Mouse (Mus musculus) gastrocnemius, adult 2 months (tissue): ENCODE data around the gene Nxnl1. TPM values are rescaled to one million over a fixed set of nuclear protein-coding genes. Genes with fewer than 3 reads are reported as not detected.

Experiments
- DNase-seq: peaks from one replicate; pipeline ENCODE4 v3.0.0; 2022
- H3K27ac ChIP-seq: fragments of 200-600 bp; 2 replicates; pipeline ENCODE4 v1.8.1; 2022; ENCODE audit warnings: mild to moderate bottlenecking
- H3K4me3 ChIP-seq: fragments of 200-600 bp; 2 replicates; pipeline ENCODE4 v1.8.1; 2022; ENCODE audit warnings: mild to moderate bottlenecking, moderate library complexity
- CTCF ChIP-seq: fragments of 200-600 bp; IDR thresholded peaks from 2 replicates; pipeline ENCODE4 v1.8.1; 2022; ENCODE audit warnings: antibody characterized with exemption, mild to moderate bottlenecking, moderate library complexity
- intact Hi-C: fragments of 180-260 bp; cut with DNase I; formaldehyde crosslinking; loops from one replicate; pipeline ENCODE4 v1.15.1; 2025
- total RNA-seq, 2 experiments: library from RNA; stranded (reverse); gene quantifications; 2 replicates each; pipeline ENCODE4 v1.2.3; 2021

The Nxnl1 gene
- total RNA-seq, 2 experiments from 2014 or later, result not detected

- intact Hi-C loops, result loop anchor here (1.0 kb wide), 1 partner anchor 36 kb away; no protein-coding TSS in a partner anchor
- no peak for TF ChIP-seq CTCF
- DNase-seq, result no peak
- no peak overlapping the region for H3K4me3 ChIP-seq
- H3K27ac ChIP-seq, result no peak overlapping the region
Observed at GRCm38 (mm10) chr8:71560765-71561164, 5.6 kb downstream of the Nxnl1 start.

DNA sequence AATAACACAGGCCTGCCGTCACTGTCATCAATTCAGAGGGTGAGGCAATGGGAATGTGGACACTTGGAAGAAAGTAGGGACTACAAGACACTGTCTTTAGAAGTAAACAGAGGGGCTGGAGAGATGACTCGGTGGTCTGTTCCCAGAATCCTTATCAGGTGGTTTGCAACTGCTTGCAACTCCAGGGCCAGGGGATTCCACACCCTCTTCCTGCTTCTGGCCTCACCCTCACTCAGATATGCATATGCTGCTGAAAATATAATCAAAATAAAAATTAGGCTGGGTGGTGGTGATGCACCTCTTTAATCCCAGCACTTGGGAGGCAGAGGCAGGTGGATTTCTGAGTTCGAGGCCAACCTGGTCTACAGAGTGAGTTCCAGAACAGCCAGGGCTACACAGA is 6.3 kb downstream of the Nxnl1 start:
- H3K4me3 ChIP-seq, result no peak overlapping the region
- H3K27ac ChIP-seq, result no peak overlapping the region
- no peak for DNase-seq
- TF ChIP-seq CTCF, result no peak
- intact Hi-C loops, result no loop called here

- intact Hi-C loops, result no loop called here
- H3K4me3 ChIP-seq, result peak overlapping the region; percentile 67
- no peak for TF ChIP-seq CTCF
- peak; percentile 59 for DNase-seq
- no peak overlapping the region for H3K27ac ChIP-seq
Observed at GRCm38 (mm10) chr8:71558958-71559690, 7.3 kb downstream of the Nxnl1 start.

DNA sequence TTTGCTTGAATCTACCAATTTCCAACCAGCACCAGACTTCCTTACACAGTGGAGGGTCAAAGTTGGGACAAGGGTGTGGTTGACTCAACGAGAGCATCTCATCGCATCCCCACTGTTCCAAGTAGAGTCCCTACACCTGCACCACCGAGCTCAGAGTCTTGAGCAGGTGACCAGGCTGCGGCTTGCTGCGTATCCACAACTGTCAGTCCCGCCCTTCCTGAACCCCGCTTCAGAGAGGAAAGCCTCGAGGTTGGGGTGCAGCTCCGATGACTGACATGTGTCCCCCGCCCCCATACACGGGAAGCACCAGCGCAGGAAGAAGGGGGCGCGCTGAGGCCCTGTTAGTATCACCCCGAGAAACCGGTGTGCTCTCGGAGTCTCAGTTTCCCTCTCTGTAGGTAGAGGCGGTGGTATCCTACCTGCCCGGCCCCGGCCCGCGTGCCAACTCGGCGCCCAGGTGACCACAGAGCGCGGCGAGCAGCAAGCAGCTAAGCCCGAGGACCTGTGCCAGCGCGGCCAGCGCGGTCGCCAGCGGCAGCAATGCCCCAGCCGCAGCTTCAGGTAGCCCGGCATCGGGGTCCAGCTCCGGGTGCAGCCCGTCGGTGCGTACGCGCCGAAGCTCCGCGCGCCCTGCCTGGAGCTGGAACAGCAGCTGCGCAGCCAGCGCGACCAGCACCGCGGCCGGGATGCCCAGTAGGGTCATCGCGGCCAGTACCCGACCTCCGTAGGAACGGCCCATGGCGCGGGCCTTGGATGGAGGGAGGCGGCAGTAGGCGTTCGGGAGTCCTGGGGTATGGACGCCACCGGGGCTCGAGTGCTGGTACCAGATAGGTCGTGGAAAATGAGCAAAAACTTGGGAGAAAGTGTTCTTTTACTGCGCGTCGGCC is 8.1 kb downstream of the Nxnl1 start, which contains the start of gene Tmem221:
Gene Tmem221 (minus strand): TSS at position 801 of the 887 bp plus-strand sequence.
- 0 out of 2 replicates have a peak within 1 kb of the TSS, but pooled peaks have one; percentile 28 for H3K27ac ChIP-seq
- TF ChIP-seq CTCF, result no peak
- intact Hi-C loops, result no loop called here
- H3K4me3 ChIP-seq, result peak within 1 kb of the TSS; percentile 67
- DNase-seq, result no peak

DNA sequence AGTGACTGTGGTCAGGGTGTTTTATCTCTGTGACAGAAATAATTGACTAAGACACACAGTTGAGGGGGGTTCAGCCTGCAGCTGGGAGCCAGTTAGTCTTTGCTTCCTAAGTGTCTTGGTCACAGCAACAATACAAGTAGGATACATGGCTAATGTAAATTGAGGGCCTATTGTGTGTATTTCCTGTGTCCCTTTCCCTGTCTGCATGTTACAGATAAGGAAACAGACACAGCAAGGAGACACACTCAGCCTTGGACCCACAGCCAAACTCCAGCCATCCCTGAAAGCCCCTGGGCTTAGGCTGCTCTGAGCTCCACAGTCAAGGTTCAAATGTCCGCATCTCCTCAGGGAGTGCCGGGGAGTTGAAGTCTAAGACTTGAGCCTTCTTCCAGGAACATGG is 11.8 kb downstream of the Nxnl1 start:
- Histone ChIP-seq H3K27ac (no peak overlapping the region), H3K4me3 (no peak overlapping the region)
- intact Hi-C loops, result no loop called here
- DNase-seq, result no peak
- no peak for TF ChIP-seq CTCF

- no peak overlapping the region for H3K27ac ChIP-seq
Observed at GRCm38 (mm10) chr8:71554001-71554400, 12.4 kb downstream of the Nxnl1 start.

DNA sequence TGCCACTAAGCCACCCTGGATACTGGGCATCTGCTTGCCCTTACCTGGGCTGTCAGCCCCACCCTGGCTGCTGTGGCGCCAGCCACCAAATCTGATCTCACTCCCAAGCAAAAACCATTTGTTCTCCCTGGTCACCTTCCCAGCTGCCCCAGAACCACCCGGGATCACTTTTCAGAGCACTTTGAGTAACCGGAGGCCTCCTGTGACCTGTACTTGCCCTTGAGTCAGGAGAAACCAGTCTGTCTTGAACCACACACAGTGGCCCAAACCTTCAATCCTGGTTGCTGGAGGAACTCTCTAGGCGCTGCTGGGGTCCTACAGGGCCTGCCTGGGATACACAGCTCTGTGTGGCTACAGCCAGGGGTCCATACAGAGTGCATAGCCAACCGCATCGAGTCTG is 13.6 kb downstream of the Nxnl1 start:
- no peak for TF ChIP-seq CTCF
- Histone ChIP-seq H3K27ac (no peak overlapping the region), H3K4me3 (no peak overlapping the region)
- DNase-seq, result no peak
- intact Hi-C loops, result no loop called here

More at GRCm38 (mm10) chr8:71554001-71554400, 12.4 kb downstream of the Nxnl1 start:
- H3K4me3 ChIP-seq, result no peak overlapping the region
- TF ChIP-seq CTCF, result no peak
- DNase-seq, result no peak
- intact Hi-C loops, result no loop called here

DNA sequence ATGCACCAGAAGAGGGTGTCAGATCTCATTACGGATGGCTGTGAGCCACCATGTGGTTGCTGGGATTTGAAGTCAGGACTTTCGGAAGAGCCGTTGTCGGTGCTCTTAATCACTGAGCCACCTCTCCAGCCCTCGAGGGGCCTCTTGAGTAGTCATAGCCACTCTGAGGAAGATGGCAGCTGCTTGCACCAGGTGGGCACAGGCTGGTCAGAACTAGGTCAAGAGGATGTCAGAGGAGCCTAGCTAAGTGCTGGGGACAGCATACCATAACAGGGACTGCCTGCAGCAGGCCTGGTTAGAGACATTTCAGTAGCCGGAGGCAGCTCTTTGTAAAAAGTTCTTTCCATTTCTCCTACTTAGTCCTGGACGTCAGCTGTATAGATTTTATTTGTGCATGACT is 15.6 kb downstream of the Nxnl1 start:
- DNase-seq, result no peak
- intact Hi-C loops, result no loop called here
- no peak overlapping the region for H3K27ac ChIP-seq
- TF ChIP-seq CTCF, result no peak
- H3K4me3 ChIP-seq, result no peak overlapping the region

DNA sequence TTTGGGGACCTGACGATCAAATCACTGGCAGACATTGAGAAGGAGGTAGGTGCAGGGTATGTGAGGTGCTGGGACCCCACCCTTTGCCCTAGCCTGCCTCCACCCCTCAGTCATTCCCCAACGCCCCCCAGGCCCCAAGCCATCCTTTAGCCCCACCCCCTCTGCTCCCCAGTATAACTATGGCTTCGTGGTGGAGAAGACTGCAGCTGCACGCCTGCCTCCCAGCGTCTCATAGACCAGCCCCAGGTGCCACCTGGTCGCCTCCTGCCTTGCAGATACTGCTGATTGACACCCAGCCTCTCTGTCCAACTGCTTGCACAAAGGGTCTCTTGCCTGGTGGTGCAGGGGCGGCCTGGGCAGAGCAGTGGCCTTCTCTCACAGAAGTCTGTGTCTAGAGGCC is 18.8 kb downstream of the Nxnl1 start:
- intact Hi-C loops, result no loop called here
- no peak for TF ChIP-seq CTCF
- DNase-seq, result no peak
- Histone ChIP-seq H3K27ac (no peak overlapping the region), H3K4me3 (no peak overlapping the region)

- H3K4me3 ChIP-seq, result no peak overlapping the region
- DNase-seq, result no peak
- intact Hi-C loops, result no loop called here
- TF ChIP-seq CTCF, result no peak
- no peak overlapping the region for H3K27ac ChIP-seq
Observed at GRCm38 (mm10) chr8:71545053-71545452, 21.3 kb downstream of the Nxnl1 start.

GRCm38 (mm10) chr8:71543755-71544154 is 22.6 kb downstream of the Nxnl1 start:
- intact Hi-C loops, result no loop called here
- no peak for TF ChIP-seq CTCF
- H3K4me3 ChIP-seq, result peak overlapping the region; percentile 98
- no peak for DNase-seq
- H3K27ac ChIP-seq, result no peak overlapping the region

- intact Hi-C loops, result no loop called here
- peak; percentile 97 for DNase-seq
- TF ChIP-seq CTCF, result no peak
- Histone ChIP-seq H3K27ac (peak within 1 kb of the TSS; percentile 91), H3K4me3 (peak within 1 kb of the TSS; percentile 98)
Observed at GRCm38 (mm10) chr8:71542632-71543343, 23.6 kb downstream of the Nxnl1 start, which contains the start of gene Mvb12a. Mvb12a (plus strand) TSS chr8:71542922.
